Mouse (Mus musculus) heart, postnatal 14 days (tissue): Measurements from ENCODE around the gene Rfx6. TPM values are rescaled to one million over a fixed set of nuclear protein-coding genes. Genes with fewer than 3 reads are reported as not detected.
A peak's percentile ranks its signal among the peaks of the same experiment; 100 is the strongest.

Source experiments
- DNase-seq, 2 experiments: peaks; one replicate each; pipeline ENCODE4 v3.0.0; 2021 to 2022
- intact Hi-C: fragments of 180-260 bp; cut with DNase I; formaldehyde crosslinking; loops from one replicate; pipeline ENCODE4 v1.15.1; 2025
- long read RNA-seq, 2 experiments: library from polyadenylated mRNA; stranded (forward); transcript quantifications; one replicate each; pipeline ENCODE4 v2.0.0; 2021
- total RNA-seq, 2 experiments: library from RNA; stranded (reverse); gene quantifications; 2 replicates each; pipeline ENCODE4 v1.2.3; 2021

Gene Rfx6
- not detected for total RNA-seq
- long read RNA-seq, experiment 1, result 0 reads
- long read RNA-seq, experiment 2, result 0 reads

DNA sequence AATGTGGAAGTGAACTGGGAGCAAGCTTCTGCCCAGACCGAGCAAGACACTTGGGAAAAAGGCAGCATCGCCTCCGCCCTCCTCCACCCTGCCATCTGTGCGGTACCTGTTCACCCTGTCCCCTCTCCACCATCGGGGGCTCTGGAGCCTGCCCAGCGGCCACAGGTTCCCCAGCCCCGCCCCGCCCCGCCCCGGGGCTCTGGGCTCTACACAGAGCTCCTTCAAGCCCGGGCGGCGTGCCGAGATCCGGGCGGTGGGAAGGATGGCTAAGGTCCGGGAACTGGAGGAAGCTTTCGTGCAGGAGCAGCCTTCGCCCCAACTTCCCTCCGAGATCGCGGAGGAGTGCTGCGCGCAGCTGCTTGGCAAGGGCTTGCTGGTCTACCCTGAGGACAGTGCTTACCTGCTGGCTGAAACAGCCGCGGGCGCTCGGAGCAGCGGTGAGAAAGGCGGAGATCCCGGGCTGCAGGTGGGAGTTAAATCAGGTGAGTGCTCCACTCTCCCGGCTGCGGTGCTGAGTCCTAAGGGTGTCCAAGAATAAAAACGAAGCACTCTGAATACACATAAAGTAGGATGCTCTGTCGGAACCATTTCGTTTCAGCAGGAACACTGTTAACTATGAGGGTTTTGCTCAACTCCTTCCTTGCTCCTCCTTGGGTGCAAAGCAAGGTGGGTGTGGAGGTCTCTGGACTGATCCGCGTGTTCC is at the start of gene Rfx6:
TSS of gene Rfx6 (plus strand) at position 209 of the 703 bp plus-strand sequence.
- intact Hi-C loops, result no loop called here
- peak in 1 of 2 experiments; percentile 1 for DNase-seq

DNA sequence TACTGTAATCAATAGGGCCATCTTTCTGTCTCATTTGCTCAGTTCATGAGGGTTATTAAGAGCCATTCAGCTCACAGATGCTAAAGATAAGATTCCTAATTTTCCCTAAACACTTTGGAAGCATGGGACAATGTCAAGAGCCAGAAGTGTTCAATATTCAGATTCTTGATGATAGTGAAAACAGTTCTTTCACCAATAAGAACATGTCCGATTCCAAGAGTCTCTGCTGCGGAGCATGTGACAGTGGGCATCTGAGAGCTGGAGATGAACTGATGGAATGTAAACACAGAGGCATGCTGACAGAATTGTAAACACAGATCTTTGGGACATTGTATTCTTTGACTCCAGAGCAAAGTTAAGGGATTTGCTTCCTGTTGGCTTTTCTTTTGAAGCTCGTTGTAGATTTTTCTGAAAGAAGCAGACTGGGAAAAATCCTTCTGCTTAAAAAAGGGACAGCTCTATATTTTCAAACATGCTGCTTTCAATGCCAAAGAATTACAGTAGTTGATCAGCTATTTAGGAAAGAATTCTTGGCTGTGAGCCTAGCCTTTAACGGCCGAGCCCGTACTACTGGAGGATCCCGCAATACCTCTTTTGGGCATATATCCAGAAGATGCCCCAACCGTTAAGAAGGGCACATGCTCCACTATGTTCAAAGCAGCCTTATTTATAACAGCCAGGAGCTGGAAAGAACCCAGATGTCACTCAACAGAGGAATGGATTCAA is 46.0 kb upstream of the Rfx6 start, which contains the start of gene Gprc6a:
TSS of gene Gprc6a (minus strand) at position 51 of the 726 bp plus-strand sequence.
- no peak for DNase-seq
- intact Hi-C loops, result no loop called here

DNA sequence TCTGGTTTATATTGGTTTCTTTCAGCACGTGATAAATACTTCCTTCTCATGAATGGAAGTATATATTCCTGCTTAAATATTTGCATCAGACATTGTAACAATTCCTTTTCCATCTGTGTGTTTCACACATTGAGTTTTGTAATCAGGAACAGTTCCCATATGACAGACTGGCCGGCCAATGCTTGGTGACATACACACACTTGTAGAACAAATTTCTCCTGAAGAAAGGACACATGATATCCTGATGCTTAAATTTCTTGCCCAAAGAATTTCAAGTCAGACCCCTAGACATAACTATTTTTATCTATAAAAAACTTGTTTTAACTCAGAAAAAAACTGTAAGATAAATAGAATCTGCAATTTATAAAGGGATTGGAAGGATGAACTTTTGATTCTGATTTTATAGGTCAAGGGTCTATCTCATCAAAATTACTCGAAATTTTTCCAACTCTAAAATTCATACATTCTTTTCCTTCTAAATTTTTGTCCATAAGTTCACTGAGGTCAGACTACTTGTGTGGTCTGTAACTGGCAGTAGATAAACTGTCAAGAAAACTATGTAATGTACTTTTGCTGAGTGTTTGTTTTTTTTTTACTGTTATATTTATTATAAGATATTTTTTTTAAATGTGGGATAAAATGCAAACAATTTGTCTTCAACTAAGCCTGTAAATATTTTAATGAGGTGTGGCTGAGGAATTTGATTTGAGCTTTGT is 27.9 kb upstream of the Rfx6 start:
- DNase-seq, result no peak
- intact Hi-C loops, result no loop called here

DNA sequence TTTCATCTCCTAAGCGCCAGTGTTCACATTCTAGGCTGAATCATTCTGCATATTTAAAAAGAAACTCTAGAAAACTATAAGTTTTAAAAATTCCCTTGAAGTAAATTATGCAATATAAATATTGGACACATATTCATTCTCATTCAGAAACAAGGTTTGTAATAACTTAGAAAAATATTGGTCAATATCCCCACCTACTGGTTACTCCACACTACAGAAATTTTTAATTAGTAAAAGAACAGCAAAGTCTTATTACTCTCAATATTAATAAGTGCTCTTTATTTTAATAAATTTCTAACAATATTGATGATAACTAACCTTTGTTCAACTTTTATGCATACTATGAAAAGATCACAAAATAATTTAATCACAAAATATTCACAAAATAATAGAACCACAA is 20.2 kb upstream of the Rfx6 start:
- intact Hi-C loops, result loop anchor here (5.0 kb wide), 1 partner anchor 60 kb away; no protein-coding TSS in a partner anchor
- DNase-seq, result no peak

DNA sequence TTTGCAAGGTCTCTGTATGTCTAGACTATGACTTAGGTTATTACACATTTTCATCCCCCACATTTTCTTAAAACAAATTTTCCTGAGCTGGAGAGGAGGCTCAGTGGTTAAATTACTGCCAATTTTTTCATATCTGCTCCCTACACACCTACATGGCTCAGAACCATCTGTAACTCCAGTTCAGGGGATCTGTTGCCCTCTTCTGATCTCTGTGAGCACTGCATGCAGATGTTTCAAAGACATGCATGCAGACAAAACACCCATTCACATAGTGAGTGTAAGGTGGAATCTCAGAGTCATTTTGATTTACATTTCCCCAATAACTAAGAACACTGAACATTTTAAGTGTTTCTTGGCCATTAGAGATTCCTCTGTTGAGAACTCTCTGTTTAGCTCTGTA is 8.2 kb upstream of the Rfx6 start:
- no peak for DNase-seq
- intact Hi-C loops, result no loop called here

DNA sequence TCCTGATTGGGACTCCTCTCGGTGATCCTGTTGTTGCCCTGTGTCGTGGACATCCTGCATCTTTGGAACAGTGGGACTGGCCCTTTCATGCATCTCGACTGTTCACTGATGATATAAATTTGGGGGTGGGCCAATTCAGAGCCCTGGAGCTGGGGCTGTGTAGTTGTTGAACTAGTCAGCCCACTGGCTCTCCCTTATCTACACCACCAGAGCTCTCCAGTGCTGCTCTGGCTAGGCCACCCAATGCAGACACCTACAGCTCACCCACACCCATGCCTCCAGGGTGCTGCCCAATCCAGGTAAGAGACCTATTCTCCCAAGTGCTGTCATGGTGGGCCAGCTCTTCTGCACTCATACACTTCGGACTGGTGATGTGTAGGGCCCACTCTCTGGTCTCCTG is 6.0 kb upstream of the Rfx6 start:
- intact Hi-C loops, result no loop called here
- no peak for DNase-seq

DNA sequence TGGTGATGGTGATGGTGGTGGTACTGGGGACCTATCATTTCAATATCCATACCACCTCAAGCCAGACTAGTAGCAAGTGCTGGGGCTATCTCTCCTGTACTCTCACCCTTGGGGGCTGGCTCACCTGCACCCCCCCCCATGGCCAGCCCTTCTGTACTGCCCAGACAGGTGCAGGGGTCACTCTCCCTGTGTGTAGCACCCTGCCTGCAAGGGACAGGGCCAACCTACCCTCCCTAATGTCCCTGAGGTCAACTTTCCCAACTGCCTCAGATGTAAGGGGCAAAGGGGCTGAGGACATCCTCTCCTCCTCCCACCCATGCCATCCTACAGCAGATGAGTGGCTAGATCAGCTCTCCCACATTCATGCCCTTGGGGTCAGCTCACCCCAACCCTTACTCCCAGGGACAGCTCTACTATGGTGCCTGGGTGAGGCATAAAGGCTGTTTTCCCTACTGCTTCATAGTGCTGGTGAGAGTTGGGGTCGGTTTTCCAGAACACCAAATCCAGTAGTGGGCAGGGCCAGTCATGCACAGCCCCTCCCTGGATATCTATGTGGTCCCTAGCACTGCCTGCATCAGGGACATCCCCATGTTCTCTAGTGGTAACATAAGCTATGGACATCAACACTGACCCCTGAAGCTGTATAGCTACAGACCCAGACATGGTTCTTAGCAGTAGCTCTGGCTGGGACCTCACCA is 5.3 kb upstream of the Rfx6 start:
- DNase-seq, result no peak
- intact Hi-C loops, result no loop called here

DNA sequence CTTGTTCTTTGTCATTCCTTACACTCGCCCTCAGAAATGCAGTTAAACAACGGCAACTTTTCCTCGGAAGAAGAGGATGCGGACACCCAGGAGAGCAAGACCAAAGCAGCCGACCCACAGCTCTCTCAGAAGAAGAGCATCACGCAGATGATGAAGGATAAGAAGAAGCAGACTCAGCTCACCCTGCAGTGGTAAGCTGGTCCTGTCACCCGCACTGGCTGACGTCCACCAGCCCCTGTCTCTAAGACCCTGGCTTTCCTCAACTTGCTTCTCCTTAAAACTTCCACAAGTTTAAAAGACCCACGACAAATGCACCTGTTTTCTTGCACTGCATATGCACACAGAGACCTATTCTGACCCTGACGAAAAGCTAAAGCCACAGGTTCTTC is 689 bp downstream of the Rfx6 start:
- no peak for DNase-seq
- intact Hi-C loops, result no loop called here

DNA sequence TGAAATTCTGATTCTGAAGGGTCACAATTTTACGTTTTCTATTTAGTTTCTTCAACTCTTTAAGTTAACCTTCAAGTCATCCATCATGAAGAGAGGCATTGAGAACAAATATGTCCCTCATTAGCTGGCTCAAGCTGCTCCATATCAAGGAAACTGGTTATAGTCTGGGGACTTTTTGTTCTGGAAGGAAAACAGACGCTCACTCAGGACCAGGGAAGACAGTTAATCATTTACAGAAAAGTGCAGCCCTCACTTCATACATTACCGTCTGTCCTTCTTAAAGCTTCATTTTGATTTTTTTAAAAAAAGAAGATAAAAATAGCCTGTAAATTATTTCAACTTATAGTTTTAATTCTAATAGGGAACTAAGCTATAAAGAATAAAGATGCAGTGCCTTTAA is 43.3 kb downstream of the Rfx6 start:
- intact Hi-C loops, result no loop called here
- no peak for DNase-seq

DNA sequence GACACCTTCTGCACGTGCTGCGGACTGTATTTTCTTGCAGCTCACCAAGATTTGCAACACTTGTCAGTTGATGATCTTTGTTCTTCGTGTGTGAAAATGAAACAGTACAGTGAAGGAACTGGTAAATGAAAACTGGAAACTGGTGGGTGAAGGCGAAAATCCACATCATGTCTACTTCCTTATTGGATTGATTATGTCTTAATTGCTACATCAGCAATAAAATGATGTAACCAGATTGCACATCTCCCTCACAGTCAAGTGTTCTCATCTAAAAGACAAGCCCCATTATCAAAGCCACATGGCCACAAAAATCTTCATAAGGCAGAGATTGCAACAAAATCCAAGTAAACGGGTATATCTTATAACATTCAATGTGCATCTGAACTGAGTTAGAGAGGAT is 83.9 kb downstream of the Rfx6 start:
- intact Hi-C loops, result no loop called here
- DNase-seq, result no peak

DNA sequence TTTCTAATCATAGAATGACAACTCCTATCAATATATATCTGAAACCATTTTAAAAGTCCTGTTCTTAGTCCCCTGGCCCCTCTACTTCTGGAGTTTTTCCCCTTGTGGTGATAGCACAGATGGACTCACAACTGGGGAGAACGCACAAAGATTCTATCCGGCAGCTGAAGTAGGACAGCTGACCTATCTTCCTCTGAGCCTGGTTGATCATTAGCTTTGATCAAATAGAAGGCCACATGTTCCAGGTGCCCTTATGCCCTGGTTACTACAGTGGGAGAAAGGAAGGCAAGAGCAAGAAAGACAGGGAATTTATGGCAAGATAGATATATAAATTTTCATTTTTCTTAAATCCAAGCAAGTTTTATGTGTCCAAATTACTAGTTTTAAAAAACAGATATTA is 85.7 kb downstream of the Rfx6 start:
- no peak for DNase-seq
- intact Hi-C loops, result no loop called here

DNA sequence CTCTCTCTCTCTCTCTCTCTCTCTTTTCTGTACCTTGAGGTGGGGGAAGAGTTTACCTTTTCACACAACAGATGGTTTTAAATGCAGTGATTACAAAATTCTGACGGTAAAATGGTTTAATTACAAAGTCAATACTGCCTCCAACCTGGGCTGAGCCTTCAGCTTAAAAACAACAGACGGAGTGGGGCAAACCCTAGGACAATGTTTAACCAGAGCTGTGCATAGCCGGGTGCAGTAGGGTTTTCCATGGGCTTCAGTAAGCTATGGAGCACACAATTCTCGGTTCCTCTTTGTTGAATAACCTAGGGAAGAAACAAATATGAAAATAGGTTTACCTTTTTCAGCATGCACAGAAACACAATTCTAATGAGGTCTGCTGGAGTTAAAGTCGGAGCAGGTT is 90.9 kb downstream of the Rfx6 start:
- intact Hi-C loops, result no loop called here
- DNase-seq, result no peak

DNA sequence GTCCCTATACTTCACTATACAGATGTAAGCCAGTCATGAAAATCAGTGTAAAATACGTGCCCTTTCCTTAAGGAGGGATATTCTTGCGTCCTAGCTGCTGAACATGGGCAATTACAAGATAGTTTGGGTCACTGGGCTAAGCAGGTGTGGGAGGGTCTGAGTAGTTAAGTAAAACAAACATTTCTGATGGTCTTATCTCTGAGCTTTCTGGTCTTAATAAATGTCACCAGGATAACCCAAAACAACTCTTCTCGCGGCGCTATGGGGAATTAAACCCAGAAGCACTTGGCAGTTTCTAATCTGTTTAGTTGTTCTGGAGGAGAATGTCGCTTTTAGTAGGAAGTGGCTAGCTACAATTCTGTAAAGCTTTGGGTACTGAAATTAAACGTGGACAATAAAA is 91.7 kb downstream of the Rfx6 start:
- intact Hi-C loops, result no loop called here

DNA sequence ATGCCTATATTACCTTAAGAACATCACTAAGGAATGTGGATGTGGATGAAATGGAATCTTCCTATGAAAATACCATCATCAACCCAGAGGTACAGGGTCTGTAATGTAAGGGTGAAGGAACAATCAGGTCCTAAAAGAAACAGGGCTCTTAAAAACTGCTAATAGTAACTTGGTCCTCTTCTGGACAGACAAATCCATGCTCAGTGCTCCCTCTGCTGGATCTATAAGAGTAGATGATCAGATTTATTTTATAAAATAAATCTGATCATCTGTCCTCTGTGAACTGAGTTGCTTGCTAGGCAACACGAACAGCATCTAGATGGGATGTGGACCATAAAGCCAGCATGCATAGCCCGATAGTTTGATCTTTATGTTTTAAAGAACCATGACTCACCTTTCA is 102.1 kb downstream of the Rfx6 start:
- DNase-seq, result no peak
- intact Hi-C loops, result no loop called here

More for the DNA sequence above, 91.7 kb downstream of the Rfx6 start:
- DNase-seq, result no peak

Other genes starting within 250 kb of the Rfx6 start
- gene Gm49339, start 197.1 kb upstream of the Rfx6 start, total RNA-seq, result 1 to 10 TPM; 1.0 to 1.5 TPM
- 1 to 10 TPM; 1.5 to 1.8 TPM for gene Lilr4b, start 197.1 kb upstream of the Rfx6 start, total RNA-seq
- 1 to 10 TPM; 1.1 to 1.5 TPM for gene Lilrb4a, start 186.8 kb upstream of the Rfx6 start, total RNA-seq
- not detected for gene Fam162b, start 87.2 kb upstream of the Rfx6 start, total RNA-seq
- not detected for gene Gprc6a, start 46.3 kb upstream of the Rfx6 start, total RNA-seq